Mouse (Mus musculus): Measurements from ENCODE around the gene Larp4. TPM values are rescaled to one million over a fixed set of nuclear protein-coding genes. Genes with fewer than 3 reads are reported as not detected.

Larp4 gene
- polyA plus RNA-seq, 1 experiment from 2014 or later, result 35.8 TPM

DNA sequence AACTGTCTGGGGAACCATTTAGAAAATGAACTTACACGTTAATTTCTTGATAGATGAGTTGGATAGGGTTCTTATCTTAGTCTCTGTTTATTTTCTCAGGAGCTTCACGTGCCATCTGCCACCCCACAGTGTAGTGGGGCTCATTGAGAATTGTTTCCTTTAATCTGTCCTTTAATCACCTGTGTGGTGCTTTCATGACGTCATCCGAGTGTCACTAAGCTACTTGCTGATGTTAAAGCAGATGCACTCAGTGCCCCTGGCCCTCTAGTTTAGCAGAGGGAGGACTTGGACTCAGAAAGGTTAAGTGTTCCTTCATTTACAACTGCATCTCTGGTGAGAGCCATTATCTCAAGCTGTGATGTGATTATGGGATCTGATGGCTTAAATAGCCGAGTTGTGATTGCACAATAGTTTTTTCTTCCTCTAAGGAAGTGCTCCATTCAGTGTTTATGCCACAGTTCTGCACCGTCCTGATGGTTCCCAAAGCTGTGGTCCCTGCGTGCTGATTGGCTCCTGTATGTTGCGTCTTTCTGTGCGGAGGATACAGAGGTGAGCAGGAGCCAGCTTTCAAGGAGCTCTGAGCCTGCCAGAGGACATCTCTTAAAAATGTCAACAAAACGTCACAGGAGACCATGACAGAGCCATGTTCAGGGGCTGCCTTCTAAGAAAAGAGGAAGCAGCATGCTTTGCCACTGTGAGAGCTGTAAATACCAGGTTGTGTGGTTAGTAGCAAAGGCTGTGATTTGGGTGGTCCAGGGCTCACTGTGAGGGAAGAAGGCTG is 71.6 kb downstream of the Larp4 start:
- peak overlapping the region; percentile 12; the same call in 1 of the 2 replicates for H3K27ac ChIP-seq (ENCODE audit: low read depth, low read length)
- no peaks in the 10 kb centered on the region for H3K9me3 ChIP-seq (replicated peaks; ENCODE audit: control insufficient read depth, low read length)
- H3K4me2 ChIP-seq, result peak overlapping the region; percentile 87
- no peaks in the 10 kb centered on the region for H3K27me3 ChIP-seq (ENCODE audit: control insufficient read depth, insufficient read depth, low read length)
- peak overlapping the region; percentile 82; the same call in 1 of the 2 replicates for H3K4me3 ChIP-seq (ENCODE audit: low read depth, low read length)
- H3K4me1 ChIP-seq (ENCODE audit: control insufficient read depth, insufficient read depth, low read length), result peaks cover 37% of the 10 kb centered on the region
- peak overlapping the region; percentile 43 for H3K9ac ChIP-seq (ENCODE audit: low read depth, low read length)
- 27% methylated on average over 10 of the region's 10 CpGs for WGBS (ENCODE audit: insufficient replicate concordance)
- no peak for ATAC-seq (replicated peaks; ENCODE audit: insufficient number of reproducible peaks, low FRiP score, low TSS enrichment)
- H3K36me3 ChIP-seq (ENCODE audit: control insufficient read depth, insufficient read depth, low read length), result no peaks in the 10 kb centered on the region

DNA sequence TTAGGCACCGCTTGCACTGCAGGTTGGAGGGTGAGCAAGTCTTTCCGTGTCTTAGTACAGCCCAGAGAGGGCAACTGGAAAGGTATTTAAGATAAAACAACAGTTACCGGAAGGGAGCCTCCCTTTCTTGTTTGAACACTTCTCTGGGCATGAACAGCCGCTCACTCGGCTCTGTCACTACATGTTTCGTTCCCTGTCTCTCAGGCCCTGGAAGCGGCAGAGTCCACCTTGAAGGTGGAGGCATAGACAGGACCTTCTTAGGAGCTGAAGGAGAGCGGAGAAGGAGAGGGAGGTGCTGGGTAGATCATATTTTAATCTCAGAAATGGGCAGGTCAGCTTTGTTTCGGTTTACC is 72.2 kb downstream of the Larp4 start:
- H3K4me3 ChIP-seq (ENCODE audit: low read depth, low read length), result no peak overlapping the region
- no peaks in the 10 kb centered on the region for H3K36me3 ChIP-seq (ENCODE audit: control insufficient read depth, insufficient read depth, low read length)
- peaks cover 37% of the 10 kb centered on the region for H3K4me1 ChIP-seq (ENCODE audit: control insufficient read depth, insufficient read depth, low read length)
- peak overlapping the region; percentile 87 for H3K4me2 ChIP-seq
- 0 out of 2 replicates have a peak overlapping the region, but pooled peaks have one; percentile 12 for H3K27ac ChIP-seq (ENCODE audit: low read depth, low read length)
- H3K9me3 ChIP-seq (replicated peaks; ENCODE audit: control insufficient read depth, low read length), result no peaks in the 10 kb centered on the region
- no peak overlapping the region; the same call in 1 of the 2 replicates for H3K9ac ChIP-seq (ENCODE audit: low read depth, low read length)
- no peak for ATAC-seq (replicated peaks; ENCODE audit: insufficient number of reproducible peaks, low FRiP score, low TSS enrichment)
- no peaks in the 10 kb centered on the region for H3K27me3 ChIP-seq (ENCODE audit: control insufficient read depth, insufficient read depth, low read length)
- 65% methylated on average over 9 of the region's 9 CpGs for WGBS (ENCODE audit: insufficient replicate concordance)

DNA sequence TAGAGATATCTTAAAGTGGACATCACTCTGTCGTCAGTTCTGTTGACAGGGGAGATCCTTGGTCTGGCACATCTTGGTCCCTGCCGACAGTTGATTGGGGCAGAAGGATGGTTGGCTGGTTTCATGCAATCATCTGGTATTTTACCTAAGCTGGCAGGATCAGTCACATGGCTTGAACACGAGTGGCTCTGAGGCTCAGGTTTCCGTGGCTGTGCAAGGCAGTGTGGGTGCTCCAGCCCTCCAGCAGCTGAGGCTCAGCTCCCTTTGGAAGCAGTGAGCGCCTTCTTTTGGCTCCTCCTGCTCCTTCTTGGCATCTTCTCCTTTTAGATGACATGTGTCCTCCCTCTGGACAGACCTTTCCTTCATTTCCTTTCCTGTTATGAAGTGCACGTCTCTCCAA is 75.7 kb downstream of the Larp4 start:
- 49% methylated on average over 6 of the region's 6 CpGs for whole genome bisulfite sequencing (ENCODE audit: insufficient replicate concordance)
- Histone ChIP-seq H3K4me1 (ENCODE audit: control insufficient read depth, insufficient read depth, low read length) (peaks cover 32% of the 10 kb centered on the region), H3K9me3 (replicated peaks; ENCODE audit: control insufficient read depth, low read length) (no peaks in the 10 kb centered on the region), H3K4me2 (no peak overlapping the region), H3K27ac (ENCODE audit: low read depth, low read length) (no peak overlapping the region), H3K27me3 (ENCODE audit: control insufficient read depth, insufficient read depth, low read length) (no peaks in the 10 kb centered on the region), H3K4me3 (ENCODE audit: low read depth, low read length) (no peak overlapping the region), H3K9ac (ENCODE audit: low read depth, low read length) (no peak overlapping the region), H3K36me3 (ENCODE audit: control insufficient read depth, insufficient read depth, low read length) (peaks cover 7% of the 10 kb centered on the region; the same call in 1 of the 2 replicates)
- ATAC-seq (replicated peaks; ENCODE audit: insufficient number of reproducible peaks, low FRiP score, low TSS enrichment), result no peak

DNA sequence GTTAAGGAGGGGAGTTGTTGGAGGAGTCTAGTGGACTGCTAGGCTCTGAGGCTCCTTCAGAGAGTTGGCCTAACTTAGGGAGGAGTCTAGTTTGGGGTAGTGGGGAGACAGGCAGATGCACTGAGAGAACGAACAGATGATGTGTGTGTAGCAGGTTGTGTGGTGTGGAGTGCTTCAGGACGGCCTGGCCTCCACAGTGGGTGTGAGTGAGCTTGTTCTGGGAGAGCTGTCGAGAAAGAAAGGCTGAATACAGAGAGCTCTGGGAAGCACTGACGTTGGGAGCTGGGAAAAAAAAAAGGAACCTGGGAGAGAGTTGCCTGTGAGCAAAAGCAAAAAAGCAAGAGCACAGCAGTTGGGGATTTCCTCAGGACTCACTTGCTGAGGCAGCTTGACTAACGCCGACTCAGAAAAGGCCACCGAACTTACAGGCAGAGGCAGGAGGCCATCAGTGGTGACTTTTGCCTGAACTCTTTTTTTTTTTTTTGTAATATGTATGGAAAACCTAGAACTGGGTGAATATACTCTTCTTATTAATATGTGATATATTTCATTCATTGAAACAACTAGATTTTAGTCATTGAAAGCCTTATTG is 79.7 kb downstream of the Larp4 start:
- 76% methylated on average over 7 of the region's 7 CpGs for WGBS (ENCODE audit: insufficient replicate concordance)
- peaks cover 7% of the 10 kb centered on the region; the same call in 1 of the 2 replicates for H3K36me3 ChIP-seq (ENCODE audit: control insufficient read depth, insufficient read depth, low read length)
- H3K4me2 ChIP-seq, result no peak overlapping the region
- no peaks in the 10 kb centered on the region for H3K9me3 ChIP-seq (replicated peaks; ENCODE audit: control insufficient read depth, low read length)
- no peak overlapping the region for H3K9ac ChIP-seq (ENCODE audit: low read depth, low read length)
- no peak for ATAC-seq (replicated peaks; ENCODE audit: insufficient number of reproducible peaks, low FRiP score, low TSS enrichment)
- H3K4me3 ChIP-seq (ENCODE audit: low read depth, low read length), result no peak overlapping the region
- H3K4me1 ChIP-seq (ENCODE audit: control insufficient read depth, insufficient read depth, low read length), result peaks cover 16% of the 10 kb centered on the region
- H3K27ac ChIP-seq (ENCODE audit: low read depth, low read length), result no peak overlapping the region
- no peaks in the 10 kb centered on the region for H3K27me3 ChIP-seq (ENCODE audit: control insufficient read depth, insufficient read depth, low read length)

DNA sequence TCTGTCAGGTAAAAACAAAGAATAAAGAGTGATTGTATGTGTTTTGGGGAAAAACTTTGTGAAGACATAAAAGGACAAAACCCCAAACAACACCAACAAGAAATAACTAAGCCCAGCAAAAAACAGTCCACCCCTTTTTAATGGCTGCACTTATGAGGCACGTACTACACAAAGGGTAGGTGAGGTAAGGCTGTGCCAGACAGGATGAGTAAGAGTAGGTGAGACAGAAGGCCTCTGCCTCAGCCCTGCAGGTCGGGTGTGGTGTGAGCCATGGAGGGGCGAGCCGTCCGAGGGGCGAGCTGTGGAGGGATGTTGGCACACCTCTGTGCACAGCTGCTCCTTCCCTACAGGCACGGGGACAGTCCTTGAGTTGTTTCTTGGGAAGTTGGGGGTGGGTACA is 81.1 kb downstream of the Larp4 start:
- no peak for ATAC-seq (replicated peaks; ENCODE audit: insufficient number of reproducible peaks, low FRiP score, low TSS enrichment)
- H3K27me3 ChIP-seq (ENCODE audit: control insufficient read depth, insufficient read depth, low read length), result no peaks in the 10 kb centered on the region
- H3K4me3 ChIP-seq (ENCODE audit: low read depth, low read length), result no peak overlapping the region
- H3K4me1 ChIP-seq (ENCODE audit: control insufficient read depth, insufficient read depth, low read length), result peaks cover 4% of the 10 kb centered on the region
- H3K27ac ChIP-seq (ENCODE audit: low read depth, low read length), result no peak overlapping the region
- no peak overlapping the region for H3K9ac ChIP-seq (ENCODE audit: low read depth, low read length)
- H3K4me2 ChIP-seq, result no peak overlapping the region
- WGBS (ENCODE audit: insufficient replicate concordance), result 73% methylated on average over 7 of the region's 7 CpGs
- no peaks in the 10 kb centered on the region for H3K9me3 ChIP-seq (replicated peaks; ENCODE audit: control insufficient read depth, low read length)
- peaks cover 7% of the 10 kb centered on the region; the same call in 1 of the 2 replicates for H3K36me3 ChIP-seq (ENCODE audit: control insufficient read depth, insufficient read depth, low read length)

DNA sequence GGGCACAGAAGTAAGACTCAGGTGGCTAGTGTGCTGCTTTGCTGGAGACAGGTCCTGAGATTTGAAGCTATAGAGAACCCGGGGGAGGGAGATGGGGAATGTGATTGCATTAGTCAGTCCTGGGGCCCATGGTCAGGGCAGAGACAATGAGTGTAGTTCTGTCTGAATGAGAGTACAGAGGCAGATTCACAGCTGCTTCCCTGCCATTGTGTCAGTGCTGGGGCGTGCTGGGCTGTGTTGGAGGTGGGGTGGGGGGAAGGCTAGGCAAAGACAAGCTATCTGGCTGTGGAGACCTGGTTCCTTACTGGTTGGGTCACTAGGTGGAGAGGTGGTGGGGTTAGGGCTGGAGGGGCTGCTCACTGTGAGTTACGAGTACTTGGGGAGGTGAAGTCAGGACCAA is 82.9 kb downstream of the Larp4 start:
- Histone ChIP-seq H3K36me3 (ENCODE audit: control insufficient read depth, insufficient read depth, low read length) (peaks cover 7% of the 10 kb centered on the region; the same call in 1 of the 2 replicates), H3K27me3 (ENCODE audit: control insufficient read depth, insufficient read depth, low read length) (no peaks in the 10 kb centered on the region), H3K9me3 (replicated peaks; ENCODE audit: control insufficient read depth, low read length) (no peaks in the 10 kb centered on the region), H3K4me1 (ENCODE audit: control insufficient read depth, insufficient read depth, low read length) (no peaks in the 10 kb centered on the region; the same call in 1 of the 2 replicates), H3K4me2 (no peak overlapping the region), H3K4me3 (ENCODE audit: low read depth, low read length) (no peak overlapping the region), H3K27ac (ENCODE audit: low read depth, low read length) (no peak overlapping the region), H3K9ac (ENCODE audit: low read depth, low read length) (no peak overlapping the region)
- ATAC-seq (replicated peaks; ENCODE audit: insufficient number of reproducible peaks, low FRiP score, low TSS enrichment), result no peak
- 50% methylated on average over 3 of the region's 3 CpGs for WGBS (ENCODE audit: insufficient replicate concordance)

DNA sequence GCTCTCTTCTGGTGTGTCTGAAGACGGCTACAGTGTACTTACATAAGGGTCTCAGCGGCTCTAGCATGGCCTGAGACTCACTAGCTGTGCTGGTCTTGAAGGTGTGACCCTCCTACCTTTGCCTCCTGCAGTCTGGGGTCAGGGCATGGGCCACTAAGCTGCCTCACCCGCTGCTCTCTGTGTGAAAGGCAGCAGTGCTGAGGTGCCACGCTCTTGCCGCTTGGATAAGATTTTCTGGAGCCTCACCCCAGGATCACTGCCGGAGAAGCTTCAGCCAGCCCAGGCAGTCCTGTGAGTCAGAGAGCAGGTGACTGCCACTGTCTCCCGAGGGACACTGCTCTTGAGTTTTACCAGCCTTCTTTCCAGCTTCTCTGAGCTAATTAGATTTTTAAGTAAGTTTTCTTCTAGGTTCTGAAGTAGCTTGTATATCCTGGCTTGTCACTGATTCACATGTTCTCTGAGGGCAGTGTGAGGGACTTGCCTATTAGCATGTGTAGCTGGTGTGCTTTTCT is 86.6 kb downstream of the Larp4 start:
- ATAC-seq (replicated peaks; ENCODE audit: insufficient number of reproducible peaks, low FRiP score, low TSS enrichment), result no peak

DNA sequence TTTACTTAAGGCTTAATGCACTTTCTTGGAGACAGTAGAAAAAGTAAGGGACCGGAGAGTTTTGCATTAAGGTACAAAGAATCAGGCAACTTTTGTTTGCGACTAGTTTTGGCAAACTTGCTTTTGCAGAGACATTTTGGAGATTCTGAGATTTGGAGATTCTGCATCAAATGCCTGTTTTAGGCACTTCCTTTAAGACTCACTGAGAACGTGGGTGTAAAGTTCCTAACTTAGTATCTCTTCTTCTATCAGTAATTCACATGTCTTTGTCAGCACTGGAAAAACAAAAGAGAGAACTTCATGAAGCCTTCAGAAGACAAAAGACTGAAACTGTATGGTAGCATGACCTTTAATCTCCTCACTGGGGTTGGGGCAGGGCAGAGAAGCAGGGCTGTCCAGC is 87.8 kb downstream of the Larp4 start:
- Histone ChIP-seq H3K4me3 (ENCODE audit: low read depth, low read length) (no peak overlapping the region), H3K36me3 (ENCODE audit: control insufficient read depth, insufficient read depth, low read length) (no peaks in the 10 kb centered on the region), H3K4me1 (ENCODE audit: control insufficient read depth, insufficient read depth, low read length) (peaks cover 13% of the 10 kb centered on the region), H3K27me3 (ENCODE audit: control insufficient read depth, insufficient read depth, low read length) (no peaks in the 10 kb centered on the region), H3K9me3 (replicated peaks; ENCODE audit: control insufficient read depth, low read length) (no peaks in the 10 kb centered on the region), H3K27ac (ENCODE audit: low read depth, low read length) (no peak overlapping the region), H3K9ac (ENCODE audit: low read depth, low read length) (no peak overlapping the region), H3K4me2 (no peak overlapping the region)
- 81% methylated on average over 3 of the region's 3 CpGs for WGBS (ENCODE audit: insufficient replicate concordance)
- no peak for ATAC-seq (replicated peaks; ENCODE audit: insufficient number of reproducible peaks, low FRiP score, low TSS enrichment)

More for the DNA sequence above, 86.6 kb downstream of the Larp4 start:
- Histone ChIP-seq H3K27ac (ENCODE audit: low read depth, low read length) (no peak overlapping the region), H3K9ac (ENCODE audit: low read depth, low read length) (no peak overlapping the region), H3K27me3 (ENCODE audit: control insufficient read depth, insufficient read depth, low read length) (no peaks in the 10 kb centered on the region), H3K9me3 (replicated peaks; ENCODE audit: control insufficient read depth, low read length) (no peaks in the 10 kb centered on the region), H3K4me1 (ENCODE audit: control insufficient read depth, insufficient read depth, low read length) (peaks cover 9% of the 10 kb centered on the region), H3K4me3 (ENCODE audit: low read depth, low read length) (no peak overlapping the region), H3K4me2 (no peak overlapping the region), H3K36me3 (ENCODE audit: control insufficient read depth, insufficient read depth, low read length) (no peaks in the 10 kb centered on the region)
- WGBS (ENCODE audit: insufficient replicate concordance), result 83% methylated on average over 7 of the region's 7 CpGs
